Mouse (Mus musculus) gastrocnemius, postnatal 25 days (tissue): ENCODE measurements at regions not wholly inside any gene's neighbourhood (a gene's known extent, or its start where the extent isn't known, plus 50 kb on each side); places are given as distances from the start of the nearest gene placed in this dataset.

Experiments used
- DNase-seq: peaks from one replicate; pipeline ENCODE4 v3.0.0; 2022

DNA sequence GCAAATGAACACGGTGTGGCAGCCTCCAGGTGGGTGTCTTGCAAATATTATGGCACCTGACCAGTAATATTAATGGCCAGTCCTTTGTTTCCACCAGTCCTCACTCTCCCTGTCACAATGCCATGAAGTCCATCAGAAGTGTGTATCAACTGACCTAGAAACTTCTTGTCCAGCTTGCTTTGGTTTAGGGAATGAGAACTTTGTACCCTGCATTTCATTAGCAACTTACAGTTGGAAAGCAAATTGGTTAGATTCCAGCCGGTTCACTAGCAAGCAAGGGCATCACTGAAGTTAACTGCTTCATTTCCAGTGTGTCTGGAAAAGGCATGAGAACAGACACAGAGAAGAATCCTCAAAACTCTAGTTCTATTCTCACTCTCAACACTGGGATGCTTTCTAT is 178.1 kb upstream of the Lyplal1 start:
- no peak for DNase-seq

DNA sequence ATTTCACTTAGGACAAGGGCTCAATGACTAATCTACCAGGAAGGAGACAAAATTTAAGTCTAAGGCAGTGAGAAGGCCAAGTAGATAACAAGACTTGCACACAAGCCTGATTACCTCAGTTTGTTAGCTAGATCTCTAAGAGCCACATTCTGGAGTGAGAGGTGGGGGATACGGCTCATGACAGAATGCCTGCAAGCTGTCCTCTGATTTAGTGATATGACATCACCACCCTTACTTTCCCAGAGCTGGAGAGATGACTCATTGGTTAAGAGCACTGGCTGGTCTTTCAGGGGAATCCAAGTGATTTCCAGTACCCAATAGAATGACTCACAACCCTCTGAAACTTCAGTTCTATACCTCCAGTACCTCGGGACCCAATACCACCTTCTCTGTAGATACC is 177.5 kb upstream of the Lyplal1 start:
- DNase-seq: no peak

DNA sequence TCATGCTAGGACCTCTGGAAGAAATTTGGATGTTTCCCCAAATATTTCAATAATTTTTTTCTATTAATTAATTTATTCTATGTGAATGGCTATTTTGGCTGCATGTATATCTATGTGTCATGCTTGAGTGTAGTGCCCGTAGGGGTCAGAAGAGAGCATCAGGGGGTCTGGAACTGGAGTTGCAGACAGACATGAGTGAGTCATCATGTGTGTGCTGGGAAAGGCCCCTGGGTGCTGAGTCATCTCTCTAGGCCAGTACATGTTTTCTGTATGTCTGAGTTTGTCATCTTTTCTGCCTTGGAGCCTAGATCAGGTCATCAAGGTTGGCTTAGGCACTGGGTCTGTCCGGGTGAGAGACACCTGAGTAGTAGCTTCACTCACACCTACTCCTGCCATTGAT is 172.0 kb upstream of the Lyplal1 start:
- no peak for DNase-seq

DNA sequence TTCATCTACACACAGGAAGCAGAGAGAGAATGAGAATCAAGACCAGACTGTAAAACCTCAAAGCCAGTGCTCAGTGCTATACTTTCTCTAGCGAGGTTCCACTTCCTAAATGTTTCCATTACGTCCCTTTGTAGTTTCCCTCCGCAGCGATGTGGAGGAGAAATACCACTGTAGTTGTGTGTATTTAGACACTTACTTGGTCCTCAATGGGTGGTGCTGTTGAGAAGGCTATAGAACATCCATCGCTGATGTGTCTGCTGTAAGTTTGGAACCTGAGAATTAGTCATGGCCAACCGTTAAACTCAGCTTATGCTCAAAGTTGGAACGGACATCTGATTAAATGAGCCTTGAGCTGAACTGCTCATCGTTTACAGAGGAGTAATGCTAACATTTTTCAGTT is 170.7 kb upstream of the Lyplal1 start:
- no peak for DNase-seq

DNA sequence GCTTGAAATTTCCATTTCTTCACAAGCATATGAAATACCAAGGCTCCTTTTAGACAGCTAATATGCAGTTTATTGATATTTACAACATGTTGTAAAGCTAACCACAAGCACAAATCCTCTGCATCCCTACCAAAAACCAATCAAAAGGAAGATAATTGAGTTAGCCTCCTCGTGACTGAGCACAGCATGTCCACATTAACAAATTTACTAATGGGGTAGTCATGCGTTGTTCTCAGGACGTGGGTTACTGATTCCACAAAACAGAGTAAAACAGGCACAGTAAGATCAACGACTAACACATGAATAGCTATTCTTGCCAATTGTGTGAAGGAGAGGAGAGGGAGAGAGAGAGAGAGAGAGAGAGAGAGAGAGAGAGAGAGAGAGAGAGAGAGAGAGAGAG is 169.3 kb upstream of the Lyplal1 start:
- DNase-seq: no peak

DNA sequence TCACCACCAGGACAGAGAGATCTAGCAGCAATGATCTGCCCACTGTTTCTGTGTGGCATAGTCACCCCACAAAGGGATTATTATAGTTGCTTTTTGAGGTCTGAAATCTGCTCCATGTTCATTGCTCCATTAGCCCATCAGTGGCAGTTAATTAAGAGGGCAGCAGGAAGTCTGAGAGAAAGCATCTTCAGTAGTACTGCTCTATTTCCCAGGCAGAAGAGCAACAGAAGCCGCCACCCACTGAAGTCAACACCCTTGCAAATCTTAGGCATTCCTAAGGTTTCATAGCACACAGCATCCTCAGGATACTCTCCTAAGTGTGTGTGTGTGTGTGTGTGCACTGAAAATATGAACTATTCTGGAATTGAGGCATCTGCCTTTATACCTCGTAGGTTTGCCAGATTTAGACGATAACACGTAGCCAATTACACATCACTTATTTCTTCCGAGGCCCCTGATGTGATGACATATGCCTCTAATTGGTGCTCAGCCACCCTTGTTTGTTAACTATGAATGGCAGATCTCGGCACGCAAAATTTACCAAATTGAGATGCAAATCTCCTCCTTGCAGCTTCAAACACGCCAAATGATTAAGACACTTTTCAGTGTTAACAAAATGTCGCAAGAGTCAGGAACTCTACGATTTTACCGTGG is 161.0 kb upstream of the Lyplal1 start:
- no peak for DNase-seq

DNA sequence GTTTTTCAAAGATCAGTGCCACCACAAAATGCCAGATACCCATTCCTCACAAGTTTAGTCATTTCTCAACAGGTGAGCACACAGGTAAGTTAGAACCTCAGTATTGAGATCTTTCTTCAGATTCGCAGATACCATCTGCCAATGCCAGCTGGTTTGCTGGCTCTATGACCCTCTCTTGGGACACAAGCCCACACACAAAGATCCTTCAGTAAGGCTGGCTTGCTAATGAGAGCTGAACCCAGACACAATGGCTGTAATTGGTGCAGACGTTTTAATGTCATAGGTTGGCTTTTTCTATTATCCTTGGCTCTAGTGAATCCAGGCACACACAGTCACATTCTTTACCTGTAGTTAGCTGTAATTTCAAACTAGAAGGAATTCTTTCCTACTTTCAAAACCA is 154.3 kb upstream of the Lyplal1 start:
- no peak for DNase-seq

DNA sequence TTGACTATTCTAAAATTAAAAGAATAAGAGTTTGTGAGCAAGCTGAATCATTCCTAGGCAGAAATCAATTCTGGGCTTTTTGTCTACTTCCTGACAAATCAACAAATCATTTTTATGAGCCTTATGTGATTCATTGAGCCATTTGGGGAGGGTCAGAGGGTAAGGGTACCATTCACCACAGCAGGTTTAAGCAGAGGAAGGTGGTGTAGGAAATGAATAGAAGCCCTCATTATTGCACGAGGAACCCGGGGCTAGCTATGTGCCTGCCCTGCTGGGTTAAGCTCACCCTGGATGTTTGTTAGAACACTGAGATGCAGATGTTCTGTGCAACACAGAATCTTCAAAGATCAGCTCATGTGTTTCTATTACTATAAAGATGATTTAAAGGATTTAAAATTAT is 150.2 kb upstream of the Lyplal1 start:
- DNase-seq: no peak

DNA sequence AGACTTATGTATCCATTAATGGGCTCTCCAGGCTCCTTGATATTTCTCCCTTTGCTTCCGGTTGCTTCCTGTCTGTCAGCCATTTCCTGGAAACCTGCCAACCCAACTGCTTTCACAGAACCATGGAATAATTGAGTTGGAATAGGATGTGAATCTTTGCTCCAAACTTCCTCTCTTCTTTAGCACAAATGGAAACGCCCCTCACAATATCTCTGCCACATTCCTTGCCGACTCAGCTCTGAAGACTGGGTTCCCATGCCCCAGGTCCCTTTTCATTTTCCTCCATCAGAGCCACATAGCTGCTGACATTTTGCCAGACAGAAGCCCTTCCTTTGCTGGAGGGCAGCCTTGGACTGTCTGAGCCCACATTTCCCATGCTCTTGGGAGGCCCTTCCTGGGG is 147.5 kb upstream of the Lyplal1 start:
- no peak for DNase-seq

DNA sequence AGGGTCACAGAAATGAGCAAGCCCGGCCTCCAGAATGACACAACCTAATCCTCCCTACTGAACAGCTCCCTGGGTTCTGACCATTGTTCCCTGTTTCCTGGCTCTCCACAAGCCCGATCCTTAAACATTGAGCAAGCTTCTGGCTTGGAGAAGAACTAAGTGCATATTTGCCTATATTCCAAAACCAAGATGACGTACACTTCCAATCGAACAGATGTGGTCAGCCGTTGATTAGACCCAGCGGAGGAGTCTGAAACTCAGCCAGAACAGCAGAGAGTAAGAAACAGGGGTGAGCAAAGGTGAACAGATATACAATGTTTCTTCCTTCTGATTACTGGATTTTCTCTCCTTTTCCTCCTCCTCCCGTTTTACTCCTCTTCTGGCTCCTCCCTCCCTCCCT is 146.8 kb upstream of the Lyplal1 start:
- DNase-seq: peak; percentile 42

DNA sequence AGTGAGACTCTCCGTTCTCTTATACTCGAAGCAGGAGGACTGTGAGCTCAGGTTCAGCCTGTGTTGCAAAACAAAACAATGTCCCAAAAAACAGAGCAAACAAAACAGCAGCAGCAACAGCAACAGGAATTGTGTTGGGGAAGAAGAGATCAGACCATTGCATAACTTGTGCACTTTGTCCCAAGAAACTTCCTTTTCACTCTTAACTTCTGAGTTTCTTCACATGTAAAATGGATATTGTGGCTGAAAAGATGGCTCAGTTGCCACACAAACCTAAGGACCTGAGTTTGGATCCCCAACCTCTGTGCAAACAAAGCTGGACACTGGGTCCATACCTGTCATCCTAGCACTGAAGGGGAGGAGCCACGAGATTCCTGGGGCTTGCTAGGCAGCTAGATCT is 146.1 kb upstream of the Lyplal1 start:
- DNase-seq: no peak

DNA sequence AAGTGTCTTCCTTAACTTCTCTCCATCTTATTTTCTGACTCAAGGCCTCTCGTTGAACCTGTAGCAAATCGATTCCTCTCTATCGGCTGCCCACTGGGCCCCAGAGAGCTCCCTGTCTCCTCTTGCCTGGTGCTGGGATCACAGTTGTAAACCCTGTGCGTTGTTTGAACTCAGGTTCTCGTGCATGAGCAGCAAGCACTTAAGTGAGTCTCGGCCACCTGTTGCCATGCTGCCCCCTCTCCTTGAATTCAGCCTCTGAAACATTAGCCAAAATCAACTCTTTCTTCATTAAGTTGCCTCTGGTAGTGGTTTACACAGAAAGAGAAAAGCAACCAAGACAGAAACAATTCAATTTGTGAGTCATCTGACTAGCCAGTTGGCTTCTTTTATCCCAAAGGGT is 144.9 kb upstream of the Lyplal1 start:
- no peak for DNase-seq

DNA sequence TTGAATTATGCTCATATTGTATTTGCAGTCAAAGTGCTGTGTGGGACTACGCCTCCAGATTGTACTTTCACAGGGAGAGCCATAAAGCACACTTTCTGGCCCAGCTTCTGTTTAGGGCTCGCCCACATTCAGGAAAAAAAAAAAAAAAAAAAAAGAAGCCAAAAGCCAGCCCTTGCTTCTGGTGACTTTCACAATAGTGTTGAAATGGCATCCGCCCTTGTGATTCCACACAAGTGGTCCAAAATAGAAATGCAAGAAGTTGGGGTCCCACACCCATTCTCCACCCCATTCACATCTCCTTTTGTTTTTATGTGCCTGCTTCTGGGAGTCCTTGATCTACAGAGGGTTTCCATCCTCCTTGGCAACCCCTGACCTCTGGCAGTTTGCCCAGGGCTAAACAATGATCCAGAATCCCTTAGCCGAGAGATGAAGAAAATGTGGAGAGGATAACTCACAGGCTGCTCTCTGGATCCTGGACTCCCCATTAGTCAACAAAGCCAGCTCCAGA is 144.3 kb upstream of the Lyplal1 start:
- DNase-seq: peak; percentile 78

DNA sequence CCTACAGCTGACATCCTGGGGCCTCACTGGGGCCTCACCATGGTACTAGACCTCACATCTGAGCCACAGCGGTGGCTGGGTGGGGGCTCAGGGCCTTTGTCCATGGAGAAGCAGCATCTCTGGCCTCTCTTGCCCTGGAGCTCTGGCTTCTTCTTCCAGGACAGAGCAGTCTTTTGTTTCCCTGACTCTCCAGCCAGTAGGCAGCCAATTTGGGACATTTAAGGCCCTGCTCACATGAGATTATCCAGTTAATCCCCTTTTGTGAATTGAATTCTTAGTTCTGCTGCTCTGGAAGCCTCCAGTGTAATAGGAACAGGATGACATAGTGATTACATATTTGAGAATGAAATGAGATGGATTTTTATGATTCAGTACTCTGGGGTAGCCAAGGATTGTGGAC is 140.5 kb upstream of the Lyplal1 start:
- DNase-seq: no peak

DNA sequence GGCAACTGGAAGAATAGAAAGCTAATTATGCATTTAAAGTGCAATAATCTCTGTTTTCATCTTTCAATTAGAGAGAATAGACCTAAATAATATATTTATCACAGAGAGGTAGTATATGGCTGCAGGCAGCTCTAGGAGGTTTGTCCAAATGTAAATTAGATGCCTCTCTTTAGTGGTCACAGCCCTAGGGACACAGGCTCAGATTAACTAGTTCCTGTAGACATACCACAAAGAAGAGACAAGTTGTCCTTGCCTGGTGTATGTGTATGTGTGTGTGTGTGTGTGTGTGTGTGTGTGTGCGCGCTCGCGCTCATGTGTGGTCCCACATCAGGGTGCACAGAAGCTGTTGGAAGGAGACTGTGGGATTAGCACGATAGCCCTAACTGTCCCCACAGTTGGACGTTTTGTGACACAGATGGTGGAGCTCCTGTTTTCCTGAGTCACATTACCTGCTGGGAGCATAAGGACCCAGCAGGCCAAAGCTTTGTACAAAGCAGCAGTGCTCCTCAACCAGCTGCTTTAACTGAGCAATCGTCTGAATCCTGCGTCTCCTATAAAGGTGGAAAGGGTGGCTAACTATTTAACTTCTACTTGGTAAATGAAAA is 138.5 kb upstream of the Lyplal1 start:
- DNase-seq: no peak

DNA sequence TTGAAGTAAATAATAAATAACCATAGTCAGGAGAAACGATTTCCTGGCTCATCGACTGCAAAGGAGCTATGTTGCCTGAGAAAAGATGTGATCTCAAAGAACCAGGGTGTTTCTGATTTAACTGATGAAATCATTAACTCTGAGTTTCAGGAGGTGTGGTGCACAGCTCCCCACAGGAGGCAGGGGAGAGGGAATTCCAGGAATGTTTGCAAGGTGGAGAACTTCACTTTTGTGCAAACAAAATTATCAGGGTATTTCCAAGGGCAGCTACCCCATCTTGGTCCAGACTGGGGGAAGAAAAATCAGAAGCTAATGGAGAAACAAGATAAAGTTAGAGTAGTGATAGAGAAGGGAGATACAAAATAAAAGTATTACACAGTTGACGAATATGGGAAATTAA is 137.4 kb upstream of the Lyplal1 start:
- DNase-seq: no peak

DNA sequence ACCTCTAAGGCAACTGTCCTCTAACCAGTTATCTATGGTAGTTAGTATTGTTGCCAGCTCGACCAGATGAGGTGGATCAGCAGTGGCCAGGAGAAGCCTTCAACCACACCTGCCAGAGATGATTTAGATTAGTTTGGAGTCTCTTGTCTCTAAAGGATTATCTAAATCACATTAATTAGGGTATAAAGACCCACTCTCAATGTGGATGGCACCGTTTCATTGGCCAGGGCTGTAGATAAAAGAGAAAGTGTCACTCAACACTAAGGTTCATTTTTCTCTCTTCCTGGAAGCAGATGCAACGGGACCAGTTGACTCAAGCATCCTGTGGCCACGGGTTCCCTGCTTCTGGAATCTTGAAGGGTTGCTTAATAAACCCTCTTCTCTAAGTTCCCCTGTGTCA is 135.4 kb upstream of the Lyplal1 start:
- DNase-seq: no peak

DNA sequence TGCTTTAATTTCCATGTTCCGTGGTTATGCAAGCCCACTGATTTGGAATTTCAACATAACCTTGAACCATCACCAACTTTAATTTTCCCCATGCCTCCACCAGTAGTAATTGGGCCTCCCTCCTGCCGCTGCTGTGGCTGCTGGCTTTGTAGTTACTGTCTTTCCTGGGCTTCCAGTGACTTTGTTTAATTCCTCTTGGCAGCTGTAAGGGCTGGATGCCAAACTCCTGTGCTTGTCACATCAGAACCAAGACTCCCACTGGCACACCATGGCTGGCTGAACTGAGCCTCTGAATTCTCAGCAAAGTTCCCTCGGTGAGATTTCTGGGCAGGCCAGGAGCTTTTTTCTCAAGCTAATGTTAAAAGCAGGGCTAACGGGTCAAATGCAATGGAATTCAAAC is 133.2 kb upstream of the Lyplal1 start:
- DNase-seq: peak; percentile 61

DNA sequence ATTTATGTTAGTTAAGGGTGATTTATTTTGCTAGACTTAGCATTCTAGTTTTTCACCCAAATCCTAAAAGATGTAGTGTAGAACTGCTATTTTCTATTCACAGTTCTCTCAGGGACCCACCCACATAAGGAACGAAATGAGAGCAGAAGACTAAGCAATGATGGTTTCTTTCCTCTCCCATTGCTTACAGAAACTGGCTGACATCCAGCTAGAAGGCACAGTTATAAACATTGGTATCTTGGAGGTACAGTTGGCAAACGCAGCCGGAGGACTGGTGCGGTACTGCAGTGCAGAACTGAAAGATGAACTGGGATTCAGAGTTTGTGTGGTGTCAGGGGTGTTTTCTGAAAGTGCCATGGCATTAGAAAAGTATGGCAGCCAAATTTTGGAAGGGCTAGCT is 132.1 kb upstream of the Lyplal1 start:
- no peak for DNase-seq

DNA sequence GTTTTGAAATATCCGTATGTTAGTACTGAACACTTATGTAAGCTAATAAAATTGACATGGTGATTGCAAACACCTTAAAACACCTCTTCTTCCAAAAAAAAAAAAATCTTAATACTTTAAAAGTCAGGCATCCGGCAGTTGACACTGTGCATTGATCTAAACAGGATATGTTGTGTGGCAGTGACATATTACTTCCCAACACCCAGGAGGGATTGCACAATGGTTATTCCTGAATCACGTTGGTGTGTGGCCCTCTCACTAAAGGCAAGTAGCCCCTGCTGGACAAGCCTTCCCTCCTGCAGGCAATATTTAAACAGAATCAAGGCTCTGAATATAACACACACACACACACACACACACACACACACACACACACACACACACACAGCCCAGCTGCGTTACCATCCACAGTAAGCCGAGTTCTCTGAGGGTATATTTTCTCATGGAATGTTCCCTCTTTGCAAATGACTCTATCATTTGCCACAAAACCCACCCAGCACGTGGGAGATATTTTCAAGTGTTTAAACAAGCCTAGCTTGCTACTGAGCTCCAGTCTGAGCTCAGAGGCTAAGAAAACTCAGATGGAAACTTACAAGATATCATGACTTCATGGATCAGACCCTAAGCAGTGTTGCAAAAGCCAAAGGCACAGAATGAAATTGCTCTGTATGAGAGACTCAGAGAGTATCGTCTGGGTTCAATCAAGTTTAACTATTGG is 128.8 kb upstream of the Lyplal1 start:
- no peak for DNase-seq

DNA sequence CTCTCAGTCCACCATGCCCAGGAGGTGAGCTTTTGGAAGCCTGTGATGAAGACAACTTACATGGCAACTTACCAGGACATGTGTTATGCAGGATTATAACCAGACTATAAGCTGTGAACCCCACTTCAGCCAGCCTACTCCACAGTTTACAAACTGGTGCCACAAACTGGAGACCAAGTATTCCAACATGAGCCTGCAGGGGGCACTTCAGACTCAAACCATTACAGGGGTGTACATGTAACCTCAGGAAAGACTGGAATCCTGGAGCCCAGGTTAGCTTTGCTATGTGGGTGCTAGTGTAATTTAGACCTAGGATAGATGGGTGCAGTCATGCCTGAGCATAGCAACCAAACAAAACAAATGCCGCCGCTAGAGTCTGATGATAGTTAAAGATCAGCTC is 124.0 kb upstream of the Lyplal1 start:
- no peak for DNase-seq

DNA sequence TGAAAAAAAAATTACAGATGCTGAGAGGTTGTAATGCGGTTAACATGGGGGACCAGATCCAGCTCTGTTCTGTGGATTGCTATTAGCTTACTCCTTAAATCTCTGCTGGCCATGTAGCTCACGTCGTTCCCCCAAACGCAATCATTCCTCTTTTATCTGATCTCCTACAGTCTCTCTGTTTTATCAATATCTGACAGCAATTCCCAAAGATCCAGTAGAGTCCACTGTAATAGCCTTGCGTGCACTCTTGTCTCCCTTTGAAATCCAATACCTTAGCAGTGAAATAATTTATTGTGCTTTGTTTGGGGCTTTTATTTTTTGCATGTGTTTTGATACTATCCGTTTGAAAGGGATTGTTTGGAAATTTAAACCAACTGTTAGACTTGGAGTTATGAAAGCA is 120.4 kb upstream of the Lyplal1 start:
- no peak for DNase-seq

DNA sequence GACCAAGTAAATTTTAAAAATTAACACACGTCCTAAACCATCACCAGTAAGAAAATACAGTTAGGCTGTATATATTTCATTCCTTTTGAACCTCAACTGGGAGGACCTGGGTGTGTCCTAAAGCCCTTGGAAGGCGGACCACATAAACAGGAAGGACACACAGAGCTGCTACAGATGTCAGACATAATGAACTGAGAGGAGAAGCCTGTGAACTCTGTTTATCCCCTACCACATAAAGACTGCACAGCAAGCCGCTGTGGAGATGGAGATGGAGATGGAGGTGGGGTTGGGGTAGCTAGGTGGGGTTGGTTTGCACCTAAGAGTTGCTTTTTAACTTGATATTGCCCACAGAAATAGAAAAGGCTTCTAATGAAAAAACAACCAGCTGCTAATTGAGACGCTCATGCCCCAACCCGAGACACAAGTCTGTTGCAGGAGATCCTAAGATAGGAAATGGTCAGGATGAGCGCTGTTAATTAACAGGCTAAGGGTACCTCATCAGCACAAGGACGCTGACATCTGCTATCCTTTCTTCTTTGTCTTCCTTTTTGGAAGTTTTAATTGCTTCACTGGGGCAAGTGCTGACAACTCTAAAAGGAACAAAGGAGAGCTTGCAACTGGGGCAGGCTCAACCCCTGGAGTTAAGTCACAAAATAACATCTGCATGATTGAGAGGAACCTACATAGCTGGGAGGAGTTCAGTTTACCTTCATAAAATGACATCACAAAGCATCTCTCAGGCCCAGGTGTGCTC is 119.3 kb upstream of the Lyplal1 start:
- no peak for DNase-seq
